Mouse (Mus musculus): Measurements from ENCODE around the gene Gm11437. TPM values are rescaled to one million over a fixed set of nuclear protein-coding genes. Genes with fewer than 3 reads are reported as not detected.

The Gm11437 gene
- polyA plus RNA-seq, 1 experiment = 0.08 TPM

- DNase-seq (ENCODE audit: low read depth) = no peak
Measured at GRCm38 (mm10) chr11:84145201-84145798, 22.0 kb downstream of the Gm11437 start.

- no peak for DNase-seq (ENCODE audit: low read depth)
Measured at GRCm38 (mm10) chr11:84141752-84142151, 25.5 kb downstream of the Gm11437 start.

- DNase-seq (ENCODE audit: low read depth) = no peak
Measured at GRCm38 (mm10) chr11:84136453-84136852, 30.8 kb downstream of the Gm11437 start.

GRCm38 (mm10) chr11:84134331-84134860 lies 32.9 kb downstream of the Gm11437 start:
- no peak for DNase-seq (ENCODE audit: low read depth)

- no peak for DNase-seq (ENCODE audit: low read depth)
Measured at GRCm38 (mm10) chr11:84129799-84130185, 37.5 kb downstream of the Gm11437 start.

GRCm38 (mm10) chr11:84128943-84129798 lies 38.1 kb downstream of the Gm11437 start, which contains the start of the genes Tada2a and Acaca:
Gene Tada2a (minus strand): TSS chr11:84129600.
Gene Acaca (plus strand): TSS chr11:84129672.
- no peak for DNase-seq (ENCODE audit: low read depth)

GRCm38 (mm10) chr11:84127977-84128376 lies 39.3 kb downstream of the Gm11437 start:
- no peak for DNase-seq (ENCODE audit: low read depth)

- no peak for DNase-seq (ENCODE audit: low read depth)
Measured at GRCm38 (mm10) chr11:84121051-84121956, 46.0 kb downstream of the Gm11437 start.

GRCm38 (mm10) chr11:84117431-84117830 lies 49.8 kb downstream of the Gm11437 start:
- no peak for DNase-seq (ENCODE audit: low read depth)

- no peak for DNase-seq (ENCODE audit: low read depth)
Measured at GRCm38 (mm10) chr11:84116221-84116620, 51.1 kb downstream of the Gm11437 start.

GRCm38 (mm10) chr11:84115646-84116045 lies 51.6 kb downstream of the Gm11437 start:
- DNase-seq (ENCODE audit: low read depth) = no peak

GRCm38 (mm10) chr11:84113623-84114022 lies 53.7 kb downstream of the Gm11437 start:
- no peak for DNase-seq (ENCODE audit: low read depth)

- DNase-seq (ENCODE audit: low read depth) = no peak
Measured at GRCm38 (mm10) chr11:84107137-84107536, 60.1 kb downstream of the Gm11437 start.

- DNase-seq (ENCODE audit: low read depth) = no peak
Measured at GRCm38 (mm10) chr11:84104036-84104435, 63.2 kb downstream of the Gm11437 start.

- DNase-seq (ENCODE audit: low read depth) = no peak
Measured at GRCm38 (mm10) chr11:84101182-84101581, 66.1 kb downstream of the Gm11437 start.

Other genes starting within 250 kb of the Gm11437 start
- gene Ddx52, start 225.4 kb downstream of the Gm11437 start, polyA plus RNA-seq (2012; rRNA removed) = 6.2 and 7.5 TPM in 2 replicates
- gene Synrg, start 203.0 kb downstream of the Gm11437 start, polyA plus RNA-seq (2012; rRNA removed) = 24.5 and 24.8 TPM in 2 replicates
- gene Dusp14, start 98.2 kb downstream of the Gm11437 start, polyA plus RNA-seq (2012; rRNA removed) = 11.0 and 11.8 TPM in 2 replicates
- gene Tada2a, start 37.9 kb downstream of the Gm11437 start, polyA plus RNA-seq (2012; rRNA removed) = 8.6 and 9.0 TPM in 2 replicates
- gene Acaca, start 37.8 kb downstream of the Gm11437 start, polyA plus RNA-seq (2012; rRNA removed) = 91.0 and 121 TPM in 2 replicates

Data from gonadal fat pad, adult 2 months (tissue).